Mouse (Mus musculus): ENCODE measurements around the gene Pts. TPM values are rescaled to one million over a fixed set of nuclear protein-coding genes. Genes with fewer than 3 reads are reported as not detected.

Pts gene
- total RNA-seq, 2 experiments from 2014 or later, result 38.2 to 42.9 TPM

- no peak for DNase-seq (ENCODE audit: low spot score in 2 of 2)
These were observed 4.8 kb upstream of the Pts start for GRCm38 (mm10) chr9:50533328-50533727.

- DNase-seq (ENCODE audit: low spot score in 2 of 2), result peak; percentile 57 to 58
These were observed 2.4 kb upstream of the Pts start for GRCm38 (mm10) chr9:50530890-50531289.

- no peak for DNase-seq (ENCODE audit: low spot score in 2 of 2)
These were observed 664 bp downstream of the Pts start for GRCm38 (mm10) chr9:50527860-50528259.

GRCm38 (mm10) chr9:50525585-50525984 lies 2.9 kb downstream of the Pts start:
- DNase-seq (ENCODE audit: low spot score in 2 of 2), result no peak

GRCm38 (mm10) chr9:50524936-50525335 lies 3.6 kb downstream of the Pts start:
- DNase-seq (ENCODE audit: low spot score in 2 of 2), result no peak

GRCm38 (mm10) chr9:50522574-50522973 lies 6.0 kb downstream of the Pts start:
- DNase-seq (ENCODE audit: low spot score in 2 of 2), result no peak

GRCm38 (mm10) chr9:50521562-50521961 lies 7.0 kb downstream of the Pts start:
- DNase-seq (ENCODE audit: low spot score in 2 of 2), result no peak

- DNase-seq (ENCODE audit: low spot score in 2 of 2), result no peak
These were observed 7.8 kb downstream of the Pts start for GRCm38 (mm10) chr9:50520748-50521147.

- DNase-seq (ENCODE audit: low spot score in 2 of 2), result no peak
These were observed 9.7 kb downstream of the Pts start for GRCm38 (mm10) chr9:50518781-50519180.

- no peak for DNase-seq (ENCODE audit: low spot score in 2 of 2)
These were observed 13.1 kb downstream of the Pts start for GRCm38 (mm10) chr9:50515462-50515861.

GRCm38 (mm10) chr9:50507570-50507969 lies 21.0 kb downstream of the Pts start:
- no peak for DNase-seq (ENCODE audit: low spot score in 2 of 2)

GRCm38 (mm10) chr9:50505405-50505804 lies 23.1 kb downstream of the Pts start:
- no peak for DNase-seq (ENCODE audit: low spot score in 2 of 2)

- DNase-seq (ENCODE audit: low spot score in 2 of 2), result no peak
These were observed 25.6 kb downstream of the Pts start for GRCm38 (mm10) chr9:50502949-50503348.

GRCm38 (mm10) chr9:50500974-50501501 lies 27.5 kb downstream of the Pts start:
- no peak for DNase-seq (ENCODE audit: low spot score in 2 of 2)

GRCm38 (mm10) chr9:50500467-50500973 lies 28.0 kb downstream of the Pts start:
- no peak for DNase-seq (ENCODE audit: low spot score in 2 of 2)

- no peak for DNase-seq (ENCODE audit: low spot score in 2 of 2)
These were observed 28.7 kb downstream of the Pts start for GRCm38 (mm10) chr9:50499781-50500180.

GRCm38 (mm10) chr9:50498815-50499214 lies 29.7 kb downstream of the Pts start:
- DNase-seq (ENCODE audit: low spot score in 2 of 2), result no peak

GRCm38 (mm10) chr9:50497536-50497935 lies 31.0 kb downstream of the Pts start:
- no peak for DNase-seq (ENCODE audit: low spot score in 2 of 2)

GRCm38 (mm10) chr9:50497076-50497475 lies 31.4 kb downstream of the Pts start:
- DNase-seq (ENCODE audit: low spot score in 2 of 2), result no peak

GRCm38 (mm10) chr9:50496546-50496945 lies 32.0 kb downstream of the Pts start:
- DNase-seq (ENCODE audit: low spot score in 2 of 2), result no peak

- no peak for DNase-seq (ENCODE audit: low spot score in 2 of 2)
These were observed 32.4 kb downstream of the Pts start for GRCm38 (mm10) chr9:50496151-50496505.

- DNase-seq (ENCODE audit: low spot score in 2 of 2), result no peak
These were observed 32.9 kb downstream of the Pts start for GRCm38 (mm10) chr9:50495405-50496150.

- no peak for DNase-seq (ENCODE audit: low spot score in 2 of 2)
These were observed 34.2 kb downstream of the Pts start, which contains the start of gene Plet1 for GRCm38 (mm10) chr9:50494311-50494710. Gene Plet1 (plus strand): TSS chr9:50494525.
